Mouse (Mus musculus) kidney, adult 2 months (tissue): Measurements from ENCODE around the gene Hist1h2bj.

ENCODE experiments used
- CTCF ChIP-seq: fragments of 200-500 bp; conservative IDR thresholded peaks from 2 replicates; pipeline ENCODE4 v1.5.1; 2011; ENCODE audit warnings: low read depth, mild to moderate bottlenecking, control low read depth, low read length, moderate library complexity, mixed read lengths; ENCODE audit not compliant: insufficient read depth, insufficient read length
- POLR2A ChIP-seq: fragments of 200-500 bp; IDR thresholded peaks from one replicate; pipeline ENCODE4 v1.6.1; 2011; ENCODE audit warnings: low read depth, low read length, control low read depth

DNA sequence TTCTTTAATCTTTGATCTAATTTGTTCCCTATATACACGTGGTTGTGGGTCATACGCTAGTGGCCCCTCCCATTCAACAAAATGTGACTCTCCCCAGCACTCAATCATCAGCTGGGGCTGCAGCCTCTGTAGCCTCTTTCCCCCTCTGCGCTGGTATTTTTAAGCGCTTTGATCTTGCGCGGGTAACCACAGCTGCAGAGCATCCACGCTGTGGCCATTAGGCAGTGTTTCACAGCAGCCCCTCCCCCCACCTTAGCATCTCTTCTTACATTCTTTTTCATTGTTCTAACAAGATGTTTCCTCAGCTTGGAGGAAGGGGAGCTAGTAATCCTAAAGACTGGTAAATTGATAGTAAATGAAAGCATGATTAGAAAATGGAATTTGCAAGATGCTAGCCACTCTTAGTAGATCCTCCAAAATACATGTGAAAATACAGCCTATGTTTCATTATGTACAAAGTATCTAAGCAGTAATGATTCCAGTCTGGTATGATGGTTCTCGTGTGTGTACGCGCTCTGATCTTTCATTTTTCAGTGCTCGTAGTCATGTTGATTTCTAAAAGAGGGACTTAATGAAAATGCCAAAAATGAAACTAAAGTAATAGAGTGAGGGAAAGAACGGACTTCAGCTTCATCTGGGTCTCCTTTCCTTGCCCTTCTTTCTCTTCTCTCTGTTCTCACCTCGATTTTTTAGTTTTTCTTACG, 6.9 kb downstream of the Hist1h2bj start:
- TF ChIP-seq POLR2A (no peak), CTCF (no peak)
